Comparison of ENCODE assay signal across 19 mouse cellular contexts in the genomic region with DNA sequence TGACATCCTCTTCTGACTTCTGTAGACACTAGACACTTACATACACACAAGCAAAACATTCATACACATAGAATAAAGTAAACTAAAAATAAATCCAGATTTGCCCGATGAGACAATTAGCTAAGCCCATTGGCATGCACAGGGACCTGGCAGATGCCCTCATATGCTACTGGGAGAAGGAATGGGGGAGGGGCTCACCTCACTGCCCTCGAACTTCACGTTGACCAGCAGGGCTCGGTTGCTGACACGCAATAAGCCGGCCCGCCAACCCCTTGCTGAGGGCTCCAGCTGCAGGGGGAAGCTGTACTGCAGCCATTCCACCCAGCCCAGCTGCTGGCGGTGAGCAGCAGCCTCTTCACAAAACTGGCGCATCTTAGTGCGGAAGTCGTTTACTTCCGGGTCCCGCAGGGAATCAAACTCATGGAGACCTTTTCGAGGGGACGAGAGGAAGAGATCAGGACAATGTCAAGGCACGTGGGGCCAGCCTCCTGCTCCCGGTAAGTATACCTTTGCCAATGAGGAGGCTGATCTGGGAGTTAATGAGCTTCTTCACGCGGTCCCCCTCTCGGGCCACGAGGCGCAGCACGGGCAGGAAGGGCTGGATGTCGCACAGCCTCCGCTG. TPM values are rescaled to one million over a fixed set of nuclear protein-coding genes. Genes with fewer than 3 reads are reported as not detected.
DNase-seq lines count a peak whose midpoint lies in the region; ATAC-seq and TF ChIP-seq lines count a peak whose summit lies in the region.
"Had no signal": no experiment of that assay in that cellular context is flagged by ENCODE, and none has a peak within 500 bp of the region (broad histone marks: within the 10 kb centered on the region; RNA-seq: fewer than 3 reads in every experiment).

No protein-coding gene starts in this region.

- H3K27me3 ChIP-seq in heart, embryonic 14.5 days (ENCODE audit: control insufficient read depth, insufficient read depth, low read length): no peaks in the 10 kb centered on the region
- H3K27me3 ChIP-seq in heart, adult 2 months (ENCODE audit: control insufficient read depth, insufficient read depth, low read length): no peaks in the 10 kb centered on the region
- no peaks in the 10 kb centered on the region for H3K27me3 ChIP-seq in lung, embryonic 16.5 days (ENCODE audit: control insufficient read depth, insufficient read depth, low read depth, low read length)
- H3K27me3 ChIP-seq: embryonic facial prominence, embryonic 15.5 days; forebrain, embryonic 12.5 days; stomach, embryonic 15.5 days had no signal

- intact Hi-C loops in heart, adult 2 months (cut with DNase I): no loop called here

- 57% methylated on average over 25 of the region's 25 CpGs for WGBS in heart, embryonic 14.5 days
- WGBS in heart, adult 2 months: 52% methylated on average over 25 of the region's 25 CpGs
- 63% methylated on average over 25 of the region's 25 CpGs for WGBS in lung, embryonic 16.5 days

- H3K27ac ChIP-seq in heart, embryonic 14.5 days (replicated peaks in 1 of 2; ENCODE audit: control insufficient read depth in 1 of 2, insufficient read depth in 1 of 2, low read depth in 2 of 2, low read length in 2 of 2): no peak overlapping the region
- H3K27ac ChIP-seq in heart, adult 2 months: no peak overlapping the region
- no peak overlapping the region for H3K27ac ChIP-seq in lung, embryonic 16.5 days (ENCODE audit: low read length)
- H3K27ac ChIP-seq: embryonic facial prominence, embryonic 15.5 days; forebrain, embryonic 12.5 days; liver, embryonic 14.5 days; stomach, embryonic 15.5 days had no signal

- H3K4me1 ChIP-seq in heart, embryonic 14.5 days (ENCODE audit: control insufficient read depth in 2 of 2, insufficient read depth in 2 of 2, low read length in 2 of 2): peaks cover 4 to 5% of the 10 kb centered on the region in 2 experiments; a peak in 3 of 4 replicates
- no peaks in the 10 kb centered on the region for H3K4me1 ChIP-seq in heart, adult 2 months (ENCODE audit: control insufficient read depth, insufficient read depth, low read length)
- 0 out of 2 replicates have a peak, but pooled peaks cover 2% of the 10 kb centered on the region for H3K4me1 ChIP-seq in lung, embryonic 16.5 days (replicated peaks; ENCODE audit: control insufficient read depth, insufficient read depth, low read length)
- H3K4me1 ChIP-seq: forebrain, embryonic 12.5 days; stomach, embryonic 15.5 days had no signal

- no peaks in the 10 kb centered on the region for H3K9me3 ChIP-seq in heart, embryonic 14.5 days (ENCODE audit: control insufficient read depth, low read length)
- no peaks in the 10 kb centered on the region for H3K9me3 ChIP-seq in lung, embryonic 16.5 days (ENCODE audit: control insufficient read depth, low read length)
- H3K9me3 ChIP-seq: embryonic facial prominence, embryonic 15.5 days; forebrain, embryonic 12.5 days; stomach, embryonic 15.5 days had no signal

- ATAC-seq in heart, embryonic 14.5 days (ENCODE audit: insufficient number of reproducible peaks, insufficient read depth, low FRiP score, low read depth): no peak
- ATAC-seq in lung, embryonic 16.5 days (ENCODE audit: low read depth): no peak

- DNase-seq in heart, adult 2 months: no peak
- no peak for DNase-seq in lung, adult 18-20 months
- peak; percentile 41 for DNase-seq in ES-CJ7 (ENCODE audit: low read depth, low spot score)
- DNase-seq in ZHBTc4 (ENCODE audit: low read depth, low spot score): peak; percentile 52
- DNase-seq in embryo, embryonic 10 days (ENCODE audit: low spot score): no peak
- no peak for DNase-seq in c-Kit-positive CD71-positive TER-119-positive erythroid progenitor cells, embryonic 14.5 days (ENCODE audit: low spot score)
- DNase-seq: adrenal gland, postnatal 36 days; cerebellum, adult 8-10 months; gastrocnemius, postnatal 10 days; kidney, adult 2 months; kidney, postnatal 14 days; left cerebral cortex, postnatal 4 days; right cerebral cortex, adult 18-20 months had no signal

- H3K79me2 ChIP-seq in heart, adult 2 months (replicated peaks; ENCODE audit: control insufficient read depth, insufficient read depth, low read length): no peaks in the 10 kb centered on the region

- no peaks in the 10 kb centered on the region for H3K36me3 ChIP-seq in heart, embryonic 14.5 days (ENCODE audit: control insufficient read depth, insufficient read depth, low read length)
- no peaks in the 10 kb centered on the region for H3K36me3 ChIP-seq in heart, adult 2 months (ENCODE audit: control insufficient read depth, insufficient read depth, low read length)
- no peaks in the 10 kb centered on the region for H3K36me3 ChIP-seq in lung, embryonic 16.5 days (ENCODE audit: control insufficient read depth, insufficient read depth, low read length)
- H3K36me3 ChIP-seq: embryonic facial prominence, embryonic 15.5 days; stomach, embryonic 15.5 days had no signal

- no peak for TF ChIP-seq POLR2A in heart, adult 2 months (IDR thresholded peaks at IDR 0.05; ENCODE audit: insufficient read depth, low read depth, low read length)

- no peak overlapping the region for H3K9ac ChIP-seq in heart, embryonic 14.5 days (ENCODE audit: low read length)
- H3K9ac ChIP-seq in heart, adult 2 months (ENCODE audit: low read depth, low read length): no peak overlapping the region
- no peak overlapping the region for H3K9ac ChIP-seq in lung, embryonic 16.5 days (ENCODE audit: low read length)
- H3K9ac ChIP-seq: embryonic facial prominence, embryonic 15.5 days; forebrain, embryonic 12.5 days; liver, embryonic 14.5 days; stomach, embryonic 15.5 days had no signal

- TF ChIP-seq EP300 in heart, adult 2 months (IDR thresholded peaks at IDR 0.05; ENCODE audit: insufficient read depth, low read depth, low read length): no peak

- peak overlapping the region in 1 of 2 experiments; percentile 9; a peak in 1 of 4 replicates for H3K4me3 ChIP-seq in heart, embryonic 14.5 days (ENCODE audit: control insufficient read depth in 1 of 2, insufficient read depth in 1 of 2, low read depth in 1 of 2, low read length in 2 of 2)
- no peak overlapping the region for H3K4me3 ChIP-seq in heart, adult 2 months
- no peak overlapping the region for H3K4me3 ChIP-seq in lung, embryonic 16.5 days (ENCODE audit: low read length)
- H3K4me3 ChIP-seq: embryonic facial prominence, embryonic 15.5 days; forebrain, embryonic 12.5 days; stomach, embryonic 15.5 days had no signal

- H3K4me2 ChIP-seq in heart, embryonic 14.5 days (ENCODE audit: low read length): peak overlapping the region; percentile 39
- H3K4me2 ChIP-seq in lung, embryonic 16.5 days (ENCODE audit: low read depth, low read length): peak overlapping the region; percentile 27
- H3K4me2 ChIP-seq: embryonic facial prominence, embryonic 15.5 days; forebrain, embryonic 12.5 days; stomach, embryonic 15.5 days had no signal

- TF ChIP-seq CTCF in heart, adult 2 months (IDR thresholded peaks at IDR 0.05): no peak

RNA-seq across cellular contexts. Expression of a gene that starts 42.8 kb away (rescaled TPM):
- 3.1 and 4.6 TPM in 2 replicates for polyA plus RNA-seq in heart, embryonic 14.5 days (2014; fragmentation: Nextera tagmentation; extraction: Ambion mirVana)
- 1 to 10 TPM; 3.4 to 4.2 TPM for total RNA-seq in heart, adult 2 months (2021)
- 3.6 and 4.7 TPM in 2 replicates for polyA plus RNA-seq in heart, adult 2 months (2012; rRNA removed)
- 5.7 and 5.9 TPM in 2 replicates for polyA plus RNA-seq in lung, embryonic 16.5 days (2015; fragmentation: Nextera tagmentation; extraction: Ambion mirVana)

Comparison
In these comparisons a context has a peak if more than half of its experiments do, and no peak if none do; other contexts are left out.
1. DNase-seq: peak in ES-CJ7 (single experiment) and ZHBTc4 (single experiment); none in heart, adult 2 months (0 of 2), lung, adult 18-20 months (0 of 2), embryo, embryonic 10 days (single experiment) and c-Kit-positive CD71-positive TER-119-positive erythroid progenitor cells, embryonic 14.5 days (single experiment).